Mouse (Mus musculus): ENCODE results near the gene Hand1. TPM values are rescaled to one million over a fixed set of nuclear protein-coding genes. Genes with fewer than 3 reads are reported as not detected.

Hand1 gene
- not detected for polyA plus RNA-seq (2017; shearing (Covaris generic))

DNA sequence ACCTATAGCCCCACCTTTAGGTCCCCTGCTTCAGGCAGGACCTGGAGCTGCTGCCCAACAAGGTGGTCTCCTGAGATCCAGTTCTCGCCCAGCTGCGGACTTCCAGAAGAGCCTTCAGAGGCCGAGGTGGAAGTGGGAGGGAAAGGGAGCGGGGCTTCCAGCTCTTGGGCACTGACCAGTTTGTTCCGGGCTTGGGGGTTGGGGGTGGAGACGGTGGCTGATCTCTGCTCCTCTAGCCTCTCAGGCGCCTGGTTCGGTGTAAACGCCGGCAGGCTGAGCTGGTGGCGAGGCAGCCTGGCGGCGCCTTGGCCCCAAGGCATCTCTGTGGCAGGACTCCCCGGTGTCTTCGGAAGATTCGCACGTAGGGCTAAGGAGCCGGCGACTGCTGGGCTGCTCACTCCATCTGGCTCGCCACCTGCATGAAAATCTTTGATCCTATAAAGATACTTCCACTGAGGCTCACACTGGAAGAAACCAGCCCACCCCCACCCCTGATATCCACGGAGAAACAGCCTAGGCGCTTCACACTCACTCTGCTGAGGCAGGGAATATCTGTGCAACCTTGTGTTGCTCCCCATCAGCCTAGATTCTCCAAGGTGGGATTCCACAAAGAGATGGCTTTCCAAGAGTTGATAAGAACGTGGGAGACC is at the start of gene Hand1:
Hand1 (minus strand) TSS at position 267 of the 650 bp plus-strand sequence.

DNA sequence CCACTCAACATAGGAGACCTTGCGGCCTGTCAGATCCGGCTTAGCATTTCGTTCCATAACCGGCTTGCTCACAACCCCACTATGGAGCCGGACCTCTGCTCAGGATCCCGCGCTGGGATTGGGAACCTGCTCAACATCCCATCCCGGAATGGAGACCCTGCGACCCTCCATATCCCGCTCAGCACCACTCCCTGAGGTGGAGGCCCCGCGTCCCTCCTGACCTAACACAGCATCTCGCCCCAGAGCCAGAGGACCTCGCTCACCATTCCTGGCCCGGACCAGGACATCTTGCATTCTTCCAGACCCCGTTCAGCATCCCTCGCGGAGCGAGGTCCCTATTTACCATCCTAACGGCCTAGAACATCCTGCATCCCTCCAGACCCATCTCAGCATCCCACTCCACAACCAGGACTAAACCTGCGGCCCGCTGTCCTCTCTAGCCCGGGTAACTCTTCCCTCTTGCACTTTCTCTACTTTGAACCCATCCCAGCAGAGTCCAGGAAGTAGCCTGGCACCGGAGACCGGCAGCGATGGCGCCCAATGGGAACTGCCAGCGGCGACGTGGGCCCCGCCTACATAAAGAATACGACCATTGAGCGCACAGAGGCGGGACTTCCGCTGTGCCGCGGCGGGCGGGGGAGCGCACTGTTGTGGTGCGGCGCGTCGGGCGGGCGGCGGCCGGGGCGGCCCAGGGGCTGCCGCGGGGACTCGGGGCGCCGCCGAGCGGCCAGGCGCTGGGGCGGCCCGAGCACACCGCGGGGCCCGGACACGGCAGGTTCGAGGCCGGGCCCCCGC is 31.4 kb downstream of the Hand1 start, which contains the start of gene Sap30l:
Sap30l (plus strand) TSS at position 667 of the 795 bp plus-strand sequence.

Other genes starting within 250 kb of the Hand1 start
- 7.6 TPM for gene Galnt10, start 187.4 kb downstream of the Hand1 start, polyA plus RNA-seq (2017; shearing (Covaris generic))
- gene Sap30l, start 31.2 kb downstream of the Hand1 start, polyA plus RNA-seq (2017; shearing (Covaris generic)), result 3.9 TPM
- 15.3 TPM for gene Larp1, start 176.2 kb upstream of the Hand1 start, polyA plus RNA-seq (2017; shearing (Covaris generic))